ENCODE assay signal across 8 mouse cellular contexts in the genomic region with DNA sequence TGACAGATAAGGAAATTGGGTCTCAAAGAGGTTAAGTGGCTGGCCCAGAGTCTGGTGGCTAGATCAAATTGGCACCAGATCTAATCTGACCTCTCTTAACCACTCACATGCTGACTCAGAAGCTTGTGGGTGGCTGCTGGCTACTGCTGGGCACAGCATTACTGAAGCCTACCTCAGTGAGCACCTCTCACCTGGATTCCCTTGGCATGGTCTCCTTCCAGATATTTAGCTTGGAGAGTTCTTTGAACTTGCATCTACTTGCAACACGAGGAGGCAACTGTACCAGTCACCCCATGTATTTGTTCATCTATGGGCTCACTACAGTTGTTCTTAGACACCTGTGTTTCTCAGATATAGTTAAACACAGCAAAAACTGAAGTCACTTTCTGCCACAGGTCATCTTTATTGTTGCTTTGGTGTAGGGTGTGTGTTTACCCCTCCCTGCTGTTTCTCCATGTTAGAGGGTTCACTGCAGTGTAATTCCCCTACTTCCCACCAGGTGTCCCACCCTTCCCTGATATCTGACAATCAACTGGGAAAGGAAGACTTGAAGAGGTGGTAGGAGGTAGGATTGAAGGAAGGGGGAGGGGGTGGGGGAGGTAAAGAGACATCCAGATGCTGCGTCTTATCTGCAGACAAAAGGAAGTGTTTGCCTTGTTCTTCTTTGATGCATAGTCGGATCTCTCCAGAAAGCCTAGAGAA.
DNase-seq lines count a peak whose midpoint lies in the region; ATAC-seq and TF ChIP-seq lines count a peak whose summit lies in the region.

No protein-coding gene starts in this region.

- peak; percentile 72 for DNase-seq in urinary bladder, postnatal 14 days (ENCODE audit: low spot score)
- DNase-seq in urinary bladder, postnatal 4 days (ENCODE audit: low spot score in 2 of 2): no peak
- peak; percentile 28 for DNase-seq in cerebellum, adult 9-10 months
- peak; percentile 45 to 48 for DNase-seq in frontal cortex, postnatal 10 days (ENCODE audit: low spot score in 2 of 2)
- DNase-seq in limb, embryonic 14.5 days (ENCODE audit: low spot score): peak; percentile 54
- no peak for DNase-seq in MN1 (ENCODE audit: low spot score)

- TF ChIP-seq POLR2A in limb, embryonic 14.5 days (IDR thresholded peaks at IDR 0.05; ENCODE audit: borderline replicate concordance, extremely low read depth, insufficient read depth, insufficient read length): no peak

- H3K27ac ChIP-seq in kidney, embryonic 14.5 days (ENCODE audit: low read depth, low read length): no peak overlapping the region
- no peak overlapping the region for H3K27ac ChIP-seq in limb, embryonic 14.5 days (replicated peaks; ENCODE audit: low read depth, low read length)
- no peak overlapping the region for H3K27ac ChIP-seq in neural tube, embryonic 14.5 days (ENCODE audit: low read depth, low read length)

- H3K4me1 ChIP-seq in kidney, embryonic 14.5 days (ENCODE audit: control insufficient read depth, insufficient read depth, low read length): 0 out of 2 replicates have a peak, but pooled peaks cover 3% of the 10 kb centered on the region
- no peaks in the 10 kb centered on the region for H3K4me1 ChIP-seq in limb, embryonic 14.5 days (ENCODE audit: control insufficient read depth, insufficient read depth, low read length)
- H3K4me1 ChIP-seq in neural tube, embryonic 14.5 days (ENCODE audit: control insufficient read depth, insufficient read depth, low read length): no peaks in the 10 kb centered on the region

- H3K36me3 ChIP-seq in kidney, embryonic 14.5 days (ENCODE audit: control insufficient read depth, insufficient read depth, low read length): no peaks in the 10 kb centered on the region
- no peaks in the 10 kb centered on the region for H3K36me3 ChIP-seq in limb, embryonic 14.5 days (ENCODE audit: control insufficient read depth, insufficient read depth, low read length)
- no peaks in the 10 kb centered on the region for H3K36me3 ChIP-seq in neural tube, embryonic 14.5 days (ENCODE audit: control insufficient read depth, insufficient read depth, low read length)

- ATAC-seq in kidney, embryonic 14.5 days (ENCODE audit: low FRiP score, low TSS enrichment): peak; percentile 60; the same call in 1 of the 2 replicates
- ATAC-seq in limb, embryonic 14.5 days (ENCODE audit: low FRiP score, low read depth): no peak
- ATAC-seq in neural tube, embryonic 14.5 days (ENCODE audit: low read depth): peak; percentile 63; the same call in 1 of the 2 replicates

- no peak overlapping the region for H3K9ac ChIP-seq in kidney, embryonic 14.5 days (ENCODE audit: low read depth, low read length)
- no peak overlapping the region for H3K9ac ChIP-seq in limb, embryonic 14.5 days (ENCODE audit: low read depth, low read length, severe bottlenecking)
- no peak overlapping the region for H3K9ac ChIP-seq in neural tube, embryonic 14.5 days (replicated peaks; ENCODE audit: low read depth, low read length)

- H3K4me3 ChIP-seq in kidney, embryonic 14.5 days (ENCODE audit: low read length): no peak overlapping the region
- H3K4me3 ChIP-seq in limb, embryonic 14.5 days (replicated peaks; ENCODE audit: low read length): no peak overlapping the region
- no peak overlapping the region for H3K4me3 ChIP-seq in neural tube, embryonic 14.5 days (ENCODE audit: low read depth, low read length)

- H3K4me2 ChIP-seq in kidney, embryonic 14.5 days (replicated peaks; ENCODE audit: low read depth, low read length): no peak overlapping the region
- H3K4me2 ChIP-seq in limb, embryonic 14.5 days (replicated peaks; ENCODE audit: low read depth, low read length, severe bottlenecking): no peak overlapping the region
- H3K4me2 ChIP-seq in neural tube, embryonic 14.5 days (ENCODE audit: low read depth, low read length): no peak overlapping the region

- no peaks in the 10 kb centered on the region for H3K9me3 ChIP-seq in kidney, embryonic 14.5 days (ENCODE audit: control insufficient read depth, low read length)
- no peaks in the 10 kb centered on the region for H3K9me3 ChIP-seq in limb, embryonic 14.5 days (ENCODE audit: control insufficient read depth, low read length)
- H3K9me3 ChIP-seq in neural tube, embryonic 14.5 days (ENCODE audit: control insufficient read depth, low read length): no peaks in the 10 kb centered on the region

- 32% methylated on average over 3 of the region's 3 CpGs for WGBS in kidney, embryonic 14.5 days
- WGBS in limb, embryonic 14.5 days: 29% methylated on average over 3 of the region's 3 CpGs
- WGBS in neural tube, embryonic 14.5 days: 32% methylated on average over 3 of the region's 3 CpGs

- H3K27me3 ChIP-seq in kidney, embryonic 14.5 days (ENCODE audit: control insufficient read depth, insufficient read depth, low read length): no peaks in the 10 kb centered on the region
- no peaks in the 10 kb centered on the region for H3K27me3 ChIP-seq in limb, embryonic 14.5 days (ENCODE audit: control insufficient read depth, insufficient read depth, low read length)
- no peaks in the 10 kb centered on the region for H3K27me3 ChIP-seq in neural tube, embryonic 14.5 days (ENCODE audit: control insufficient read depth, insufficient read depth, low read length)

Comparison
In these comparisons a context has a peak if more than half of its experiments do, and no peak if none do; other contexts are left out.
1. DNase-seq: peak in urinary bladder, postnatal 14 days (single experiment), cerebellum, adult 9-10 months (single experiment), frontal cortex, postnatal 10 days (2 of 2) and limb, embryonic 14.5 days (single experiment); none in urinary bladder, postnatal 4 days (0 of 2) and MN1 (single experiment).